Mouse (Mus musculus) spleen, adult 18-20 months (tissue): ENCODE measurements around the gene Sema6d.

ENCODE experiments used
- DNase-seq, 2 experiments: peaks; one replicate each; pipeline ENCODE4 v3.0.0; 2022; ENCODE audit warnings: mixed read lengths in 2 of 2

Sema6d gene

GRCm38 (mm10) chr2:124485761-124486160, 396.0 kb downstream of the Sema6d start:
- DNase-seq = no peak

- DNase-seq = no peak
These were observed 400.4 kb downstream of the Sema6d start for GRCm38 (mm10) chr2:124490010-124490801.

- DNase-seq = no peak
These were observed 406.0 kb downstream of the Sema6d start for GRCm38 (mm10) chr2:124495751-124496150.

- DNase-seq = no peak
These were observed 409.9 kb downstream of the Sema6d start for GRCm38 (mm10) chr2:124499670-124500069.

GRCm38 (mm10) chr2:124505784-124506489, 416.2 kb downstream of the Sema6d start:
- no peak for DNase-seq

GRCm38 (mm10) chr2:124507804-124508203, 418.0 kb downstream of the Sema6d start:
- DNase-seq = no peak

GRCm38 (mm10) chr2:124509479-124509878, 419.7 kb downstream of the Sema6d start:
- no peak for DNase-seq

- no peak for DNase-seq
These were observed 422.1 kb downstream of the Sema6d start for GRCm38 (mm10) chr2:124511826-124512225.

- no peak for DNase-seq
These were observed 432.7 kb downstream of the Sema6d start for GRCm38 (mm10) chr2:124522426-124522825.

GRCm38 (mm10) chr2:124523667-124524066, 433.9 kb downstream of the Sema6d start:
- DNase-seq = no peak

- DNase-seq = no peak
These were observed 434.4 kb downstream of the Sema6d start for GRCm38 (mm10) chr2:124524167-124524566.

GRCm38 (mm10) chr2:124527641-124528040, 437.9 kb downstream of the Sema6d start:
- no peak for DNase-seq

GRCm38 (mm10) chr2:124530441-124530840, 440.7 kb downstream of the Sema6d start:
- no peak for DNase-seq

- no peak for DNase-seq
These were observed 441.3 kb downstream of the Sema6d start for GRCm38 (mm10) chr2:124531062-124531461.

- no peak for DNase-seq
These were observed 443.1 kb downstream of the Sema6d start for GRCm38 (mm10) chr2:124532906-124533305.

GRCm38 (mm10) chr2:124533602-124534001, 443.8 kb downstream of the Sema6d start:
- no peak for DNase-seq

GRCm38 (mm10) chr2:124550315-124550714, 460.5 kb downstream of the Sema6d start:
- no peak for DNase-seq

- DNase-seq = no peak
These were observed 465.1 kb downstream of the Sema6d start for GRCm38 (mm10) chr2:124554751-124555415.

- no peak for DNase-seq
These were observed 467.2 kb downstream of the Sema6d start for GRCm38 (mm10) chr2:124556861-124557499.

- no peak for DNase-seq
These were observed 468.3 kb downstream of the Sema6d start for GRCm38 (mm10) chr2:124558021-124558420.

- DNase-seq = no peak
These were observed 471.9 kb downstream of the Sema6d start for GRCm38 (mm10) chr2:124561668-124562067.

- DNase-seq = no peak
These were observed 472.3 kb downstream of the Sema6d start for GRCm38 (mm10) chr2:124562091-124562490.

- no peak for DNase-seq
These were observed 474.0 kb downstream of the Sema6d start for GRCm38 (mm10) chr2:124563759-124564158.
